Mouse (Mus musculus): ENCODE measurements around the gene Fopnl. TPM values are rescaled to one million over a fixed set of nuclear protein-coding genes. Genes with fewer than 3 reads are reported as not detected.

Fopnl gene
- total and polyA plus RNA-seq, 2 experiments from 2014 or later: 83.8 to 206 TPM

DNA sequence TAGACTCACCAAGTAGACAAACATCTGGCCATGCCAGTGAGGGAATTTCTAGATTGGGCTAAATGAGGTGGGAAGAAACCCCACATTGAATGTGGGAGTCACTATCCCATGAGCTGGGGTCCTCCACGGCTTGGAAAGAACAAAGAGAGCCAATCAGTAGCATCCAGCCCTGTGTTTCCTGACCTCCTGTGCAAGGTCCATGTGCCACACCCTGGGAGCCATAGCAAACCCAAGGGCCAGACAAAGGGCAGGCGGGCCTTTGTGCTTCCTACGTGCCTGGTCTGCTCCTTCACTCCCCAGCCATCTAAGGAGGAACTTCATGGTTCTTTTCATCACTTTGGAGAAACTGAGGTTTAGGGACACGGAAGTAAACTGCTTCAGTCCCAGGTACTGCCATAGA lies 64.3 kb downstream of the Fopnl start:
- H3K4me1 ChIP-seq (ENCODE audit: insufficient read depth, low read length): no peaks in the 10 kb centered on the region
- no peak for TF ChIP-seq CTCF (IDR thresholded peaks at IDR 0.05; ENCODE audit: low read depth)
- no peaks in the 10 kb centered on the region for H3K27me3 ChIP-seq (ENCODE audit: insufficient read depth, low read length)
- no peaks in the 10 kb centered on the region for H3K36me3 ChIP-seq (ENCODE audit: insufficient read depth, low read length)
- H3K27ac ChIP-seq: no peak overlapping the region
- no peaks in the 10 kb centered on the region for H3K9me3 ChIP-seq (ENCODE audit: low read length)
- 67% methylated on average over 4 of the region's 4 CpGs for WGBS
- H3K4me3 ChIP-seq (ENCODE audit: low read length): no peak overlapping the region
- no peak overlapping the region for H3K4me2 ChIP-seq (ENCODE audit: low read depth, low read length)
- ATAC-seq: no peak
- DNase-seq (ENCODE audit: low spot score): no peak
- no peak overlapping the region for H3K9ac ChIP-seq (replicated peaks; ENCODE audit: low read length)

DNA sequence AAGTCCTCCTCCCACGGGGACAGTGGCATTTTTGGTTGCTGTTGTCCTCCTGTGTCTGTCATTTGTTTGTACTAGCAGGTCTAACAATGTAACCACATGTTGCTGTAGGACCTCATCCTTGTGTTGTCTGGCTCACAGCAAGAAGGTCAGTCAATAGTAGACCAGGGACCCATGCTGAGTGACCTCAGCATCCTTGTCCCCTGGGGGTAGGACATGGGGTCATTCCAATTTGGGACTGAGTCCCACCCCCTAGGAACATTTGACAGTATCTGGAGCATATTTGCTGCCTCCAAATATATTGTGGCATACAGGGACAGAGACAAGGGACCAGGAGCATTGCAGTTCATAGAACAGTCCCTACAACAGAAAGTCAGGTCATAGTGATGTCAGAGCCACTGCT lies 67.3 kb downstream of the Fopnl start:
- Histone ChIP-seq H3K9me3 (ENCODE audit: low read length) (no peaks in the 10 kb centered on the region), H3K9ac (replicated peaks; ENCODE audit: low read length) (no peak overlapping the region), H3K27me3 (ENCODE audit: insufficient read depth, low read length) (no peaks in the 10 kb centered on the region), H3K4me3 (ENCODE audit: low read length) (no peak overlapping the region), H3K4me1 (ENCODE audit: insufficient read depth, low read length) (no peaks in the 10 kb centered on the region), H3K4me2 (ENCODE audit: low read depth, low read length) (no peak overlapping the region), H3K27ac (no peak overlapping the region), H3K36me3 (ENCODE audit: insufficient read depth, low read length) (no peaks in the 10 kb centered on the region)
- DNase-seq (ENCODE audit: low spot score): no peak
- no peak for ATAC-seq
- WGBS: 61% methylated on average over 1 of the region's 1 CpGs
- TF ChIP-seq CTCF (IDR thresholded peaks at IDR 0.05; ENCODE audit: low read depth): no peak

Other genes with a start within 250 kb of the Fopnl start
- gene Nde1, start 154.1 kb downstream of the Fopnl start, total RNA-seq (2014; rRNA removed): 19.4 and 26.5 TPM in 2 replicates
- gene Nde1, start 154.1 kb downstream of the Fopnl start, polyA plus RNA-seq (2015; fragmentation: Nextera tagmentation; extraction: Ambion mirVana): 25.3 and 28.0 TPM in 2 replicates
- 21.1 and 22.8 TPM in 2 replicates for gene Marf1, start 154.1 kb downstream of the Fopnl start, total RNA-seq (2014; rRNA removed)
- gene Marf1, start 154.1 kb downstream of the Fopnl start, polyA plus RNA-seq (2015; fragmentation: Nextera tagmentation; extraction: Ambion mirVana): 7.7 and 8.0 TPM in 2 replicates
- gene Myh11, start 26.0 kb downstream of the Fopnl start, total RNA-seq (2014; rRNA removed): 0.99 and 2.0 TPM in 2 replicates
- gene Myh11, start 26.0 kb downstream of the Fopnl start, polyA plus RNA-seq (2015; fragmentation: Nextera tagmentation; extraction: Ambion mirVana): 0.47 and 0.74 TPM in 2 replicates
- gene Abcc1, start 44.2 kb upstream of the Fopnl start, total RNA-seq (2014; rRNA removed): 14.2 and 15.2 TPM in 2 replicates
- gene Abcc1, start 44.2 kb upstream of the Fopnl start, polyA plus RNA-seq (2015; fragmentation: Nextera tagmentation; extraction: Ambion mirVana): 9.1 and 9.7 TPM in 2 replicates
- gene A630010A05Rik, start 244.9 kb upstream of the Fopnl start, total RNA-seq (2014; rRNA removed): not detected in 2 replicates
- not detected in 2 replicates for gene A630010A05Rik, start 244.9 kb upstream of the Fopnl start, polyA plus RNA-seq (2015; fragmentation: Nextera tagmentation; extraction: Ambion mirVana)

Measured in hindbrain, postnatal 0 days (tissue).